In the genomic region with DNA sequence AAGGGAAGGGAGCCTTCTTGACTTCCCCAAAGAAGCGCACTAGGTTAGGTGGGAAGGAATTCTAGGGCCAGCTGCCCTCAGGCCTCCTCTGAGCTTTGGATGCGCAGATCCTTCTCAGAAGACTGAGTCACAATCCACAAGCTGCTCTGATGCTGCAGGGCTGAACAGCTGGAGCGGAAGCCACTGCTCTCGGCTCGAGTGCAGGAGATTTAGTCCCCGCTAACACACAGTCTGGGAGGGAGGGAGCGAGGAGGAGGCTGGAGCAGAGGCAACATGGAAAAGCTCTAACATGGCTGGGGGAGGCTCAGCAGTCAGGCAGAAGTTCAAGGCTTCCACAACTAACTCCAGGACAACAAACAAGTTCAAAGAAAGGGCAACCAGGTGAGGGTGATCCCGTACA, we compare ENCODE assay signal across 19 mouse cellular contexts. TPM values are rescaled to one million over a fixed set of nuclear protein-coding genes. Genes with fewer than 3 reads are reported as not detected.
DNase-seq lines count a peak whose midpoint lies in the region; ATAC-seq and TF ChIP-seq lines count a peak whose summit lies in the region.
"Had no signal": no experiment of that assay in that cellular context is flagged by ENCODE, and none has a peak within 500 bp of the region (broad histone marks: within the 10 kb centered on the region; RNA-seq: fewer than 3 reads in every experiment).

No protein-coding gene starts in this region.

- no peak for TF ChIP-seq POLR2A in limb, embryonic 14.5 days (IDR thresholded peaks at IDR 0.05; ENCODE audit: borderline replicate concordance, extremely low read depth, insufficient read depth, insufficient read length)

- no peak overlapping the region for H3K4me3 ChIP-seq in heart, embryonic 11.5 days (ENCODE audit: low read depth, low read length)
- no peak overlapping the region for H3K4me3 ChIP-seq in left cerebral cortex, adult 2 months
- no peak overlapping the region for H3K4me3 ChIP-seq in limb, embryonic 14.5 days (replicated peaks; ENCODE audit: low read length)
- H3K4me3 ChIP-seq: forebrain, embryonic 12.5 days; hindbrain, embryonic 10.5 days; limb, embryonic 12.5 days had no signal

- no peaks in the 10 kb centered on the region for H3K9me3 ChIP-seq in heart, embryonic 11.5 days (replicated peaks; ENCODE audit: control insufficient read depth, low read length)
- H3K9me3 ChIP-seq in limb, embryonic 14.5 days (ENCODE audit: control insufficient read depth, low read length) = no peaks in the 10 kb centered on the region
- H3K9me3 ChIP-seq: forebrain, embryonic 12.5 days; G1E; hindbrain, embryonic 10.5 days; limb, embryonic 12.5 days had no signal

- peak; percentile 17 to 45 for DNase-seq in heart, adult 18-20 months
- DNase-seq in left cerebral cortex, adult 2 months (ENCODE audit: extremely low spot score in 1 of 2, low spot score in 2 of 2) = peak; percentile 28 to 44
- DNase-seq in left cerebral cortex, adult 11 months (ENCODE audit: low spot score) = no peak
- DNase-seq in Patski (ENCODE audit: low read depth, low spot score) = no peak
- peak; percentile 13 for DNase-seq in limb, embryonic 14.5 days (ENCODE audit: low spot score)
- DNase-seq in adrenal gland, postnatal 14 days = no peak
- no peak for DNase-seq in embryo, embryonic 10 days (ENCODE audit: low spot score)
- DNase-seq: B cell, adult 2 months; cerebellum, adult 8-10 months; gastrocnemius, postnatal 25 days; lung, adult 2 months; thymus, adult 2 months had no signal

- peaks cover 34% of the 10 kb centered on the region for H3K36me3 ChIP-seq in heart, embryonic 11.5 days (ENCODE audit: control insufficient read depth, insufficient read depth, low read length)
- peaks cover 54% of the 10 kb centered on the region for H3K36me3 ChIP-seq in limb, embryonic 14.5 days (ENCODE audit: control insufficient read depth, insufficient read depth, low read length)

- in situ Hi-C loops in Patski (cut with MboI; ENCODE audit: low pct_unique_long_range_greater_than_20kb) = no loop called here

- intact Hi-C loops in left cerebral cortex, adult 2 months (cut with DNase I) = loop anchor here (2.0 kb wide), 1 partner anchor 47 kb away; no protein-coding TSS in a partner anchor

- no peak overlapping the region for H3K4me2 ChIP-seq in heart, embryonic 11.5 days
- no peak overlapping the region for H3K4me2 ChIP-seq in limb, embryonic 14.5 days (replicated peaks; ENCODE audit: low read depth, low read length, severe bottlenecking)
- H3K4me2 ChIP-seq: forebrain, embryonic 12.5 days; limb, embryonic 12.5 days had no signal

- peaks cover 26% of the 10 kb centered on the region for H3K4me1 ChIP-seq in heart, embryonic 11.5 days (ENCODE audit: control insufficient read depth, insufficient read depth, low read length)
- H3K4me1 ChIP-seq in limb, embryonic 14.5 days (ENCODE audit: control insufficient read depth, insufficient read depth, low read length) = no peaks in the 10 kb centered on the region
- H3K4me1 ChIP-seq: forebrain, embryonic 12.5 days; hindbrain, embryonic 10.5 days; limb, embryonic 12.5 days had no signal

- CTCF ChIA-PET in Patski (lab: Charles Lee) = interaction anchor here (1.3 kb wide), 1 partner anchor 9 kb away, joined by 3 read pairs; no protein-coding TSS in a partner anchor

- 78% methylated on average over 8 of the region's 8 CpGs for WGBS in heart, embryonic 11.5 days (ENCODE audit: insufficient replicate concordance)
- WGBS in limb, embryonic 14.5 days = 80% methylated on average over 8 of the region's 8 CpGs

- H3K27ac ChIP-seq in heart, embryonic 11.5 days (ENCODE audit: low read depth, low read length) = no peak overlapping the region
- H3K27ac ChIP-seq in left cerebral cortex, adult 2 months = peak overlapping the region; percentile 47
- no peak overlapping the region for H3K27ac ChIP-seq in limb, embryonic 14.5 days (replicated peaks; ENCODE audit: low read depth, low read length)
- H3K27ac ChIP-seq: forebrain, embryonic 12.5 days; hindbrain, embryonic 10.5 days; limb, embryonic 12.5 days had no signal

- POLR2A ChIA-PET in Patski (lab: Charles Lee) = interaction anchor here (0.9 kb wide), 1 partner anchor 49 kb away, joined by 3 read pairs; a partner anchor contains a TSS

- ATAC-seq in heart, embryonic 11.5 days (replicated peaks; ENCODE audit: insufficient number of reproducible peaks, low FRiP score, low TSS enrichment) = no peak
- peak; percentile 46 for ATAC-seq in Patski
- ATAC-seq in limb, embryonic 14.5 days (ENCODE audit: low FRiP score, low read depth) = 0 out of 2 replicates have a peak, but pooled peaks have one; percentile 25
- ATAC-seq: activated CD4-positive, CD25-positive, alpha-beta regulatory T cell, adult 4 months; intestine, postnatal 0 days had no signal

- no peaks in the 10 kb centered on the region for H3K27me3 ChIP-seq in heart, embryonic 11.5 days (ENCODE audit: control insufficient read depth, insufficient read depth, low read length)
- no peaks in the 10 kb centered on the region for H3K27me3 ChIP-seq in Patski
- no peaks in the 10 kb centered on the region for H3K27me3 ChIP-seq in limb, embryonic 14.5 days (ENCODE audit: control insufficient read depth, insufficient read depth, low read length)
- H3K27me3 ChIP-seq: forebrain, embryonic 12.5 days; limb, embryonic 12.5 days had no signal

- no peak for TF ChIP-seq CTCF in left cerebral cortex, adult 2 months (IDR thresholded peaks at IDR 0.05)
- TF ChIP-seq CTCF in Patski (IDR thresholded peaks at IDR 0.05) = no peak

- H3K9ac ChIP-seq in heart, embryonic 11.5 days (ENCODE audit: low read depth, low read length) = no peak overlapping the region
- no peak overlapping the region for H3K9ac ChIP-seq in limb, embryonic 14.5 days (ENCODE audit: low read depth, low read length, severe bottlenecking)
- H3K9ac ChIP-seq: forebrain, embryonic 12.5 days; limb, embryonic 12.5 days had no signal

RNA-seq across cellular contexts. Expression of a gene that starts 15.7 kb away (rescaled TPM):
- total RNA-seq in heart, adult 18-20 months (2021) = 100 to 1,000 TPM; 146 to 151 TPM
- 231 and 247 TPM in 2 replicates for polyA plus RNA-seq in heart, embryonic 11.5 days (2014; fragmentation: Nextera tagmentation; extraction: Ambion mirVana)
- 100 to 1,000 TPM; 156 to 164 TPM for total RNA-seq in left cerebral cortex, adult 2 months (2021)
- 355 TPM for polyA plus RNA-seq in Patski (2021)
- 249 and 282 TPM in 2 replicates for polyA plus RNA-seq in limb, embryonic 14.5 days (2012; rRNA removed)
- 258 and 280 TPM in 2 replicates for polyA plus RNA-seq in limb, embryonic 14.5 days (2014; fragmentation: Nextera tagmentation; extraction: Ambion mirVana)
- total RNA-seq in adrenal gland, postnatal 14 days (2021) = 218 and 243 TPM in 2 replicates

RNA-seq across cellular contexts. Expression of a gene that starts 42.8 kb away (rescaled TPM):
- 10 to 100 TPM; 10.3 to 12.0 TPM for total RNA-seq in heart, adult 18-20 months (2021)
- polyA plus RNA-seq in heart, embryonic 11.5 days (2014; fragmentation: Nextera tagmentation; extraction: Ambion mirVana) = 16.2 and 19.6 TPM in 2 replicates
- 10 to 100 TPM; 23.1 to 25.9 TPM for total RNA-seq in left cerebral cortex, adult 2 months (2021)
- 66.7 TPM for polyA plus RNA-seq in Patski (2021)
- 26.8 and 28.8 TPM in 2 replicates for polyA plus RNA-seq in limb, embryonic 14.5 days (2012; rRNA removed)
- polyA plus RNA-seq in limb, embryonic 14.5 days (2014; fragmentation: Nextera tagmentation; extraction: Ambion mirVana) = 18.8 and 23.2 TPM in 2 replicates
- total RNA-seq in adrenal gland, postnatal 14 days (2021) = 30.9 and 33.2 TPM in 2 replicates

RNA-seq across cellular contexts. Expression of a gene that starts 48.7 kb away (rescaled TPM):
- 10 to 100 TPM; 14.9 to 15.3 TPM for total RNA-seq in heart, adult 18-20 months (2021)
- 11.8 and 14.0 TPM in 2 replicates for polyA plus RNA-seq in heart, embryonic 11.5 days (2014; fragmentation: Nextera tagmentation; extraction: Ambion mirVana)
- total RNA-seq in left cerebral cortex, adult 2 months (2021) = 10 to 100 TPM; 58.2 to 58.5 TPM
- 94.1 TPM for polyA plus RNA-seq in Patski (2021)
- polyA plus RNA-seq in limb, embryonic 14.5 days (2012; rRNA removed) = 35.1 and 41.2 TPM in 2 replicates
- 15.7 and 16.5 TPM in 2 replicates for polyA plus RNA-seq in limb, embryonic 14.5 days (2014; fragmentation: Nextera tagmentation; extraction: Ambion mirVana)
- total RNA-seq in adrenal gland, postnatal 14 days (2021) = 42.9 and 43.8 TPM in 2 replicates

RNA-seq across cellular contexts. Expression of a gene that starts 52.7 kb away (rescaled TPM):
- total RNA-seq in heart, adult 18-20 months (2021) = 10 to 100 TPM; 32.1 to 32.5 TPM
- polyA plus RNA-seq in heart, embryonic 11.5 days (2014; fragmentation: Nextera tagmentation; extraction: Ambion mirVana) = 108 and 113 TPM in 2 replicates
- 10 to 100 TPM; 42.1 to 43.1 TPM for total RNA-seq in left cerebral cortex, adult 2 months (2021)
- 120 TPM for polyA plus RNA-seq in Patski (2021)
- 125 and 130 TPM in 2 replicates for polyA plus RNA-seq in limb, embryonic 14.5 days (2012; rRNA removed)
- polyA plus RNA-seq in limb, embryonic 14.5 days (2014; fragmentation: Nextera tagmentation; extraction: Ambion mirVana) = 141 and 163 TPM in 2 replicates
- total RNA-seq in adrenal gland, postnatal 14 days (2021) = 56.6 and 62.8 TPM in 2 replicates

Comparison
In these comparisons a context has a peak if more than half of its experiments do, and no peak if none do; other contexts are left out.
1. DNase-seq: peak in heart, adult 18-20 months (2 of 2), left cerebral cortex, adult 2 months (2 of 2) and limb, embryonic 14.5 days (single experiment); none in left cerebral cortex, adult 11 months (single experiment), Patski (single experiment), adrenal gland, postnatal 14 days (single experiment) and embryo, embryonic 10 days (single experiment).